Mouse (Mus musculus): ENCODE data around the gene Hpse.

GRCm38 (mm10) chr5:100674711-100675376 lies 44.7 kb downstream of the Hpse start, which contains the start of gene Coq2:
- TF ChIP-seq EP300 (optimal IDR thresholded peaks at IDR 0.05) (no peak), CTCF (IDR thresholded peaks at IDR 0.05; ENCODE audit: low read depth) (peak; percentile 96)

All from stomach, postnatal 0 days (tissue).